Mouse (Mus musculus) heart, postnatal 36 days (tissue): ENCODE measurements at regions not wholly inside any gene's neighbourhood (a gene's known extent, or its start where the extent isn't known, plus 50 kb on each side); places are given as distances from the start of the nearest gene placed in this dataset.
"Not testable (repeated sequence)": the region's sequence is repeated elsewhere in the genome, so short reads cannot be mapped to it uniquely, and the experiment has no call there.

Experiments
- DNase-seq, 2 experiments: peaks; one replicate each; pipeline ENCODE4 v3.0.0; 2021 to 2022
- intact Hi-C: fragments of 180-260 bp; cut with DNase I; formaldehyde crosslinking; loops from one replicate; pipeline ENCODE4 v1.15.1; 2025

DNA sequence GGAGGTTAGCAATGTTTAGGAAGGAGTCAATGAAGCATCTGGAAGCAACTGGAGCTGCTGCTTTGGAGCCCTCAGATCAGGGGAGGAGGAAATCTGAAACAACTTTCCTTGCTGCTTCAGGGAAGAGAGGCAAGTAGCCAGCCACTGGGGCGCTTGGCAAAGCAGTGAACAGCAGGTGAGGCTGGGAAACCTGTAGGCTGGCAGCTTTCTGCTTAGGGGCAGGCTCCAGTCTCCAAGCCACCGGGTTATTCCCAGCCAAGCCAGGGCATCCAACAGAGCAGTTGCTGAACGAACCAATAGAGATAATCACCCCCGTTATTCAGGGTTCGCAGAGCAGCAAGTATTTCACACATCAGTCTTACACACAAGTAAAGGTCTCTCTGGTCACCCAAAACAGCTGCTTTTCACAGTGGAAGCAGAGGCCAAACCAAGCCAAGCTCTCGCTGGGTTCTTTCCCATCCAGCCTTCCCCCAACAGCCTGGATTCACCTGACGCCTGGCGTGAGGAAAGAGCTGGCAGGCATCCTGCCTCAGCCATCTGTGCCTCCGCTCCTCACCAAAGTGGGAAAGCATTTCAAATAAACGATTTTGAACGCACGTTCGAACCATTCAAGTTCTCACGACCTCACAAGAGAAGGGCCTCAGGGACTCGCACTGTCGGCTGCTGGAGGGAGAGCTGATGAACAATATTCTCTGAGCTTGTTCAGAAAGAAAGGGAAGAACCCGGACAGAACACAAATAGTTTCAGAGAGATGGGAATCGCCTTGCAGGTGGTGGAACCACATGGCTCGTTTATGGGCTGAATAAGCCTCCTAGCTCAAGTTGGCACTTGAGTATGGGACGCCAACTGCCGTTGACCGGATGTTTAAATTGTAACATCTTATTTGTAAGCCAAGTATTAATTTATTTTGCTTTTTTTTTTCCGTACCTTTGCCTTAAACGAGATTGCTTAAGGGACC is 454.8 kb upstream of the Jmjd1c start:
- intact Hi-C loops = no loop called here
- no peak for DNase-seq

GRCm38 (mm10) chr10:66641966-66642365 is 454.0 kb upstream of the Jmjd1c start:
- DNase-seq = no peak
- intact Hi-C loops = no loop called here

DNA sequence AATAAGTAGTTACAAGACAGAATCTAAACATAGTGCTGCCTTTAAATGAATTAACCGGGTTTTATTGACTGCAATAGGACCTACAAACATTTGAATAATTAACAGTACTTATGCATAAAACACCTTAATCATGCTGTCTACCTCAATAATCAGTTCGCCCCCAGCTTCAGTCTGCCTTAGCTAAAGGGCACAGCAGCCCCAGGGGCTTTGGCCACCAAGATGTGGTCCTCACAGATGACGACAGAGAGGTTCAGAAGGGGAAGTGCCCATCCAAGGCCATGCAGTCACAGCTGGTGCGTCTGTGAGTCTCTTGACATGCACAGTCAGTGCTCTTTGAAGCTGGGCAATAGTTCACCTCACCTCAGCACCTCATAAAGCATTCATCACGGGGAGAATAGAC is 452.8 kb upstream of the Jmjd1c start:
- DNase-seq = no peak
- intact Hi-C loops = no loop called here

DNA sequence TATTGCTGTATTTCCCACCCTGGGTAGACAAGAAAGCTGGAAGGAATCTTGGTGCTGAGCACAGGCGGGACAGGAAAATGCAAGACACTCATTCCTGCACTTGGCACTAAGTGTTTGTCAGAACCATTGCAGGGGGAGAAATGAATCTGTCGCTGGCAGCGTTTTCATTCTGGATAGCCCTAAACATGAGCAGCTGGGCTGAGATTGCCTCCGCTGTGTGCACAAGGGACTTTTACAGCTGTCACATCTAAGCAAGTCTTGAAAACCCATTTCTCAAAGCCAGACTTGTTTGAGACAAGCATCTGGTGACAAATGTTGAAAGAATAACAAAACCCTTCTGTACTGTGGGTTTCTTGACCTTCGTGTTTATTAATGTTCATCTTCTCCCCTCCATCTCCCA is 438.4 kb upstream of the Jmjd1c start:
- intact Hi-C loops = no loop called here
- no peak for DNase-seq

DNA sequence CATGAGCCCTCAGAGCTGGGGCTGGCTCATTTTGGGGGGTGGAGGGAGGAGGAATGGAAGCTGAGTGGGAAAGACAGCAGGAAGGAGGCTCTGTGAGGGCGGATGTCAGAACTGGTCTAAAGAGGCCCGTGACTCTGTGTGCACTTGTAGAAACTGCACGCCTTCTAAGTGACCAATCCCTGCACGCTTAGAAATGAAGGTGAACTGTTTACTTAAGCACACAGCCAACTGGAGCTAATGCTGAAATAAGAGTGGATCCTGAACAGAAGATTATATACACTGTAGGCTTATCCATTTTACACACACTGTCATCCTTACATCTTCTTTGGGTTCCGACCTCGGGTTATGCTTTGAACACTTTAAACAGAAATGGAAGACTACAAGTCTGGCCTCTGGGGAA is 412.8 kb upstream of the Jmjd1c start:
- no peak for DNase-seq
- intact Hi-C loops = no loop called here

DNA sequence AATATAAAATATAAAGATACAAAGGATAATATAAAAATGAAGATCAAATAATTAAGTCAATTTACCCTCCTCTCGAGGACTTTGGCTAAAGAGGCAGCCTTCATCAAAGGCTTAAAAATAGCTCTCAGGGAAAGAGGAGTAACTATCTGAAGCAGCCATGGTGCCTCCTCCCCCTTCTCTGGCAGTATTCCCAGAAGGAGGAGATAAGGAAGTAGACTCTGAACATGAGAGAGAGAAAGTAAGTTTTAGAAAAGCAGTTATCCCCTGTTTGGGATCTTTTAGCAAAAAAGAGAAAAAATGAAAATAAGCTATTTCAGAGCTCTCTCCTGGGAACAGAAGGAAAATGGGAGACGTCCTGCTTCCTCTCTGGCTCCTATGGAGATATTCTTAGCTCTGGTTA is 406.7 kb upstream of the Jmjd1c start:
- DNase-seq, intact Hi-C loops: not testable (repeated sequence)

- intact Hi-C loops = no loop called here
Observed at GRCm38 (mm10) chr10:66694549-66695285, 401.2 kb upstream of the Jmjd1c start.

DNA sequence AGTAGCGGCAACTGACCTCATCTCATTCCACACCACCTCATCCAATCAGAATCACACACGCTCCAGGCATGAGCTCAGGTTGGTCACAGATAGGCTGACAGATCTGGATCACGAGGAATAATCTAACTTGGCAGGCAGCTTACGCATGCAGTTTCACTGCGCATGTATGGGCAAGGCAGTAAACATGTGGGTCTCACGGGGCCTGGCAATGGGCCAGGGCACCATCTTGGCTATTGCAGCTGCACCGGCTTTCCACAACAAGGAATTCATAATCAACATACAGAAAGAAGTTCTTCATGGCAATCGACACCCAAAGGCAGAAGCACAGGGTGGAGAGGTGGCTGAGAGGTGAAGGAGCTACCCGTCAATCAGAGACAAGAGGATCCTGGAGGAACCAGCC is 381.0 kb upstream of the Jmjd1c start:
- DNase-seq, intact Hi-C loops: not testable (repeated sequence)

More at GRCm38 (mm10) chr10:66694549-66695285, 401.2 kb upstream of the Jmjd1c start:
- no peak for DNase-seq

DNA sequence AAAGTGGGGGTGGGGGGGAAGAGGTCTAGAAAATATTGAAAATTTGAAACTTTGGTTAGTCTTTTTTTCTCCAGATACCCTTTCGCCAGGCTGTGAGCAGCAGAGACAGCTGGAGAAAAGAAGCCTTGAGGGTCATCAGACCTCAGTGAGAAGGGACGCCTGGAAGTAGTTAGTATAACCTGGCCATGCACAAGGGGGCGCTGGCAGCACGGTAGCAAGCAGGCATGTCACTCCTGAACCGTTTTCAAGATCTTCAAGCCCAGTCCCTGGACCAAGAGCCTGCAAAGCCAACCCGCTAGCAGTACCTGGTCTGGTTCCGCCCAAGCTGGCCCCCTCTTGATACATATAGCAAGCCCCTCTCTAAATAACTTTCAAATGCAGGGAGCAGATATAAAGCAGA is 378.0 kb upstream of the Jmjd1c start:
- intact Hi-C loops = no loop called here
- DNase-seq = peak in 1 of 2 experiments; percentile 10

GRCm38 (mm10) chr10:66719796-66720195 is 376.1 kb upstream of the Jmjd1c start:
- DNase-seq = no peak
- intact Hi-C loops = no loop called here

- intact Hi-C loops = no loop called here
Observed at GRCm38 (mm10) chr10:66733631-66734030, 362.3 kb upstream of the Jmjd1c start.

DNA sequence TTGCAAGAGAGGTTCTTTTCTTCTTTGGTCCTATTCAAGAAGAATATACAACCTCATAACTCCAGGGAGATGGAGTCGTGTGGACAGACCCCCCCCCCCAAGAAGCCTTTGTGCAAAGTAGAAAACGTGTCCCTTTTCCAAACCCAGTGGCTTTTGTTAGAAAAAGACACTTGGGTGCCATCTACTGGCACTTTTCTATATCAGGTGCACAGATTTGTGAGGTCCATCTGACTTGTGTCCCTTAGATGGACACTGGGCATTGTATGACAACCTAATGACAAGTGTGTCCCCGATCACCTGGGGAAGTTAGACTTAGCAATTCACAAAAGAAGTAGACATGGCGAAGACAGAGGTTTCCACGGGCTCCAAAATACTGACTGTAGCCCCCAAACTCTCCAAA is 361.1 kb upstream of the Jmjd1c start:
- no peak for DNase-seq

More at GRCm38 (mm10) chr10:66733631-66734030, 362.3 kb upstream of the Jmjd1c start:
- DNase-seq = no peak

DNA sequence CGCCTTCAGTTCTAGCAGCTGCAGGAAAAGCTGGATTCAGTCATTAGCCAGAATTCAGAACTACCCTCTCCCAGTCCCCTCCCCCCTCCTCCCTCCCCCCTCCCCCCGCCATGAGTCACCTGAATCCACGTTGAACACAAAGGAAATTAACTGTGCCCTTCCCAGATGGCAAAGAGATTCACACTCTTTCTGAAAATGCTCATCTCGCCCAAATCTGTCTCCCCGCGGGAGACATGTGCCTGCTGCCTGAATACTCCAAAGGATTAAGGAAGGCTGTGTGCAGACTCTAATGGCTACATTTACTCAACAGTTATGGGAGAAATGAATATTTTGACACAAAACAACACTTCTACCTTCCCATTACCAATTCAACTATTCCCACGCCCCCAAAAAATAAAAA is 356.9 kb upstream of the Jmjd1c start:
- no peak for DNase-seq
- intact Hi-C loops = no loop called here

More for the DNA sequence above, 361.1 kb upstream of the Jmjd1c start:
- intact Hi-C loops = no loop called here

DNA sequence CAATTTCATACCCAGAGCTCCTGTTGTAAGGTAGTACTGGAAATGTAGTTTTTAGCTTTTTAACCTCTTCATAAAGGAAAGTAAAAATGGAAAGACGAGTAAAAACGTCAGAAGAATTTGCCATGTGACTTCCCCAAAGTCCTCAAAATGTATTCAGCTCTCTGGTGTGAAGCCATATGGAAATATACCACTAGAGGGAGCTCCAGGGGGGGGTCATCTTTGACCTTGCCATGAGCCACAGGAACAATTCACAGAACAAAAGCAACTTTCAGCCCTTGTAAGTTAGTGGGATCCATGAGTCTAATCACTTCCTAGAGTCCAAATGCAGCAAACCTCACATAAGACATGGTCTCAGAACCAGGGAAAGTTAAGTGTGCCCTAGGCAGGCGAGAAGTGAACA is 354.1 kb upstream of the Jmjd1c start:
- DNase-seq = no peak

GRCm38 (mm10) chr10:66743254-66743653 is 352.7 kb upstream of the Jmjd1c start:
- intact Hi-C loops = loop anchor here (2.0 kb wide), 1 partner anchor 64 kb away; no protein-coding TSS in a partner anchor
- DNase-seq = no peak

More for the DNA sequence above, 354.1 kb upstream of the Jmjd1c start:
- intact Hi-C loops = loop anchor here (2.0 kb wide), 1 partner anchor 65 kb away; no protein-coding TSS in a partner anchor

GRCm38 (mm10) chr10:66745871-66746270 is 350.1 kb upstream of the Jmjd1c start:
- no peak for DNase-seq
- intact Hi-C loops = no loop called here

DNA sequence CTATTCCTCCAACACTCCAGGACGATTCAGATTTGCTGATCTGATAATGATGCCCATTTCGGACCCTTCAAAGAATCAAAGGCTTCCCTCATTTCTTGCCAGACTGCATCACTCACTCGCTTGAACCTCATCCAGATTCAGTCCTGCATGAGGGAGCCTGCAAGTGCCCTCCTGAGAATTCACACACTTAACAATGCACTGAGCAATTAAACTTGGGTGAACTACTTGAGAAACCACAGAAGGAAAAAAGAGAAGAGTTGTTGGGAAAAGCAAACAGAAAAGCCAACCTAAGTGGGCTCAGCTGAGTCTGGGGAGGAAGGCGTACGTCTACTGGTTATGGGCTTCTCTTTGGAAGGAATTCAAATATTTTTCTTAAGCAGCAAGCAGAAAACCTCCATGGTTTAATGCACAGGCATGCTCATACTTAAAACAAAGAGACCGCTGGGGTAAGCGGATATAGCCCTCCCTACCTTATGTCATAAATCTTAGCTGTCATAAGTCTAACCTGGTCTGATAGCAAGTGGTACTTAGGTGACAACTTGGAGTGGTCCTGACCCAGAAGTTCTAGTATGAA is 343.6 kb upstream of the Jmjd1c start:
- intact Hi-C loops = no loop called here
- no peak for DNase-seq

DNA sequence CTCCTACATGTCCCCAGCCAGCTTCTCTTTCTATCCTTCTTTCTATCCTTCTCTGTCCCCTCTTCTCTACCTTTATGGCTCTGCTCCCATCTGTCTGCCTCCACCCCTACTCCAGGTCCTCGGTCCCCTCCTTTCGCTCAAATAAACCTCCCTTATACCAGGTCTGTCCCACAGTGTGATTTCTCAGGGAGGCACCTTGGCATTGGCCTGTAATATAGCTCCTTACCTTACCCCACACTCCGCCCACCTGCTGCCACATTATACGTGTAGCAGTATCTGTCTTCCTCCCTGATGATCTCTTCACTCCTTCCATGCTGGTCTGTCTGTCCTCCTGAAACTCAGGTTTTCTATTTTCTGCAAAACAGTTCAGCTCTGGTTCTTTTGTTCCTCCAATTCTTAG is 339.1 kb upstream of the Jmjd1c start:
- intact Hi-C loops = no loop called here
- no peak for DNase-seq

DNA sequence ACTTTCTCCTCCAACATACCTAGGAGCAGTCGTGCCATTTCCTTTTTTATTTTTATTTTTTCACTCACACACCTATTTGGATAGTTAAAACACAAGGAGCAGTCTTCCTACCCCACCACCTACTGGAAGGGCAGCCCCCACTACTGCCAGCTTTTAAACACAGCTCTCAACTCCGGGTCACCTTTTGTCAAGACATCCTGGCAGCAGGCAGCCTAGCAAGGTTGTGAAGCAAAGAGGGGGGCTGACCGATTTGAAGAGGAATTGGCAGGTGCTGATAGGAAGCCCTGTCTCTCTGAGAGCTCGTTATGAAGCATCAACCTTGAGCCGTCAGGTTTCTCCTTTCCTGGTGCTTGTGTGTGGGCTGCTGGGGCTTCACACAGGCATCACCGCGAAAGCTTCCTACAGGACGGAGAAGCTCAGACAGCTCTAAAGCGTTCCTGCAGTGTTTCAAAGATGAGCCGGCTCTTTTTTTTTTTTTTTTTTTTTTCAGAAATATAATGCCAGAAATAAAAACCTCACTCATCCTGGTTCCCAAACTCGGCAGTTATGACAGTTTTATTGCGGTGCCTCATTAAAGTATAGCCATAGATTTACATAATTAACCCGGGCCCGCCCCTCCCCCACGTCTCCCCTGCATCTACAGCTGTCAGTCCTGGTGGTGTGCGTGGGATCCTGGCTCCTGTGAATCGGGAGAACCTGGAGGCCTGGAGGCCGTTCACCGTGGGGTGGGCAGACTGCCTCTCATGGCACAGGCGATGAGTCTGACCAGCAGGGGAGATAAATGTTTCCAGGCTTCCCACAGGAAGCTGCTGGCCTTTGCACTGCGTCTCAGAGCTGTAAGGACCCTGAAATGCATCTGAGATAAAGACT is 325.5 kb upstream of the Jmjd1c start:
- no peak for DNase-seq
- intact Hi-C loops = no loop called here
